Mouse (Mus musculus) cerebellum, postnatal 10 days (tissue): ENCODE measurements around the gene Slco4a1.

Experiments used
- DNase-seq, 2 experiments: peaks; one replicate each; pipeline ENCODE4 v3.0.0; 2021; ENCODE audit warnings: mixed read lengths in 2 of 2

The Slco4a1 gene

DNA sequence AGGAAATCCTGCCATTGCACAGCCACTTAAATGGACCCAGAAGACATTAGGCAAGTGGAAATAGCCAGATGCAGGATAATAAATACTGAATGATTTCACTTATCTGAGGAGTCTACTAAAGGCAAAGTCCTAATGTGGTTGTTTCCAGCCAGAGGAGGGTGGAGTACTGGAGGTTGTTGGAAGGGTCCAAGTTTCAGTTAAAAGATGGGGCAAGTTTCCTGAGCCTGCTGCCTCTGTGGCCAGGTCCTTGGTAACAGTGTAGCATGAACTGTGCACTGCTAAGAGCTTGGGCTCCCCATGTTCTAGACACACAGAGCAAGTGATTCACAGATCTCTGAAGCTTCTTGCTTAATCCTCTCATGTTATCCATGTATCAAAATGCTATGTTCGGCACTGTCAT, 10.1 kb upstream of the Slco4a1 start:
- no peak for DNase-seq

DNA sequence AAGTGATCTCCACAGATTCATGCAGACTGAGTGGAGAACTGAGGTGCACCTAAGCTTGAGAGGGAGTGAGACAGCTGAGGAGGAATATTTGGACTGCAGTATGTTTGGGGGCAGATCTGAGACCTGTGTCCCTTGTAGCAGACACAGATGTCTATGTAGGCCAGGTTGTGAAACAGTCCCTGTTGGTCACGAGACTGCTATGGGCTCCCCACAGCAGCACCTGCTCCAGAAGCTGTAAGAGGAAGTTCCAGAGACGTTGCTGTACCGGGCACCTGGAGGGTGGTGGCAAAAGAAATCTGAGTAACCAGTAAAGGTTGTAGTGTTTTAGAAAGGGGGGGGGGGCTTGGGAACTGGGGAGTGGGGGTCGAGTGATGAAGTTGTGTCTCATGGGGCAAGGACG, 7.0 kb upstream of the Slco4a1 start:
- no peak for DNase-seq

DNA sequence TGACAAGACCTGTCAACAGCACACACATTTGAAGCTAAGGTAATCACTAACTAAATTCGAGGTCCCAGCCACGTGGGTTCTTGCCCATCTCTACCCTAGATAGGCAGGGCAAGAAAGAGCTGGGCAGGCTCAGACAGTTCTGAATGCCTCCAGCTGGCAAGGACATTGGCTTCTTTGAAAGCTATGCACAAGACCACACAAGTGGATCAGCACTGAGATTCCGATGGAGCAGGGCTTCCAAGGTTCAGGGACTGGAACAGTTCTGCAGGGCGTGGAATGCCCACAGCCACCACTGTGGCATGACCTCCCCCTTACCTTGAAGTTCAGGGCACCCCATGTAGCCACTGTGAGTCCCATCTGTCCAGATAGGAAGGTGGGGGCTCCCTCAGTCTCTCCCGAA, 5.5 kb upstream of the Slco4a1 start:
- no peak for DNase-seq

DNA sequence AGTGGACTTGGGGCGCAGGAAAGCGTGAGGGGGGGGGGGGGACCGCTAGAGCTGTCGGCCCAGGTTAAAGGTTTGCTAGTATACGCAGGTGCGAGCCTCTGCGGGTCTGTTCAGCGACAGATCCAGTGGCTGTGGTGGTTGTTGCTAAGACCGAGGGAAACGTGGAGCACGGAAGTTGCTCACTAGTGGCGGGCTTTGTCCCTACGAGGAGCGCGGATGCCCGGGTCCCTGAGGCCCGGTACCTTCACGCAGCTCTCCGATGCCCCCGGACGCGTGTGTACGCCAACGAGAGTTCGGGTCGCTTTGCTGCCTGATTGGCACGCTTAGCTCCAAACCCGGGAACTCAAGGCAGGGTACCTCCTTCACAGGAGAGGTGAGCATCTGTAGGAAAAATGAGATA, 660 bp downstream of the Slco4a1 start:
- peak in 1 of 2 experiments; percentile 33 for DNase-seq

DNA sequence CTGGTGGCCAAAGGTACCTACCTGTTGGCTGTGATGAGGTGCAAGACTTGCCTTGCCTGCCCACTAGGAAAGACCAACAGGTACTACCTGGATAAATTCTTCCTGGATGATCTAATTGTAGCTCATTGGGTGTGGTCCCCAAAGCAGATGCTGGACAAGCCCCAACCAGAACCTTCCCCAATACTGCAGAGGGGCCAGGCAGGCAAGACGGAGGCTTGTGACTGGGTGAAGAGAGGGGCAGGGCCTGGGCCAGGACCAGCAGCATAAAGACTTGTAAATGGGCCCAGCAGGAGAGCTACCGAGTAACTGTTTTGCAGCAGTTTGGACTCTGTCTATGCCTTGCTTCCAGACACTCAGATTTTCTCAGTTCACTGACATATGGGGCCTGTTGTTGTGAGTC, 1.6 kb downstream of the Slco4a1 start:
- DNase-seq, result no peak

DNA sequence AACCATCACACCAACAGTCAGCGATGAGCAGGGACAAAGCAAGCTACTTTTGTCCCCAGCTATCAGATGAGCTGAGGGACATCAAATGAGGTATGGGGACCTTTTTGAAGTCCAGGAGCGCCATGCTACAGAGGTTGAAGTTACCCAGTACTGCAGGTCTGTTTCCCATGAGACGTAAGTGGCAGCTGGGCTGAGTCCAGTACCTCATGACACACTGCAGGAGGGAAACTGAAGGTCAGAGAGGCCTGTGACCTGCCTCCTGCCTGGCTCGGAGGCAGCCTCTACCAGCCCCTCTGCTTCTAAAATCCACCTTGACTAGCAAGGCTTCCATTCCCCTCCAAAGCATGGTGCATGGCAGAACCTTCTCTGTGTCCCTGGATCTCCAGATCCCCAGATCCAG, 3.4 kb downstream of the Slco4a1 start:
- no peak for DNase-seq

DNA sequence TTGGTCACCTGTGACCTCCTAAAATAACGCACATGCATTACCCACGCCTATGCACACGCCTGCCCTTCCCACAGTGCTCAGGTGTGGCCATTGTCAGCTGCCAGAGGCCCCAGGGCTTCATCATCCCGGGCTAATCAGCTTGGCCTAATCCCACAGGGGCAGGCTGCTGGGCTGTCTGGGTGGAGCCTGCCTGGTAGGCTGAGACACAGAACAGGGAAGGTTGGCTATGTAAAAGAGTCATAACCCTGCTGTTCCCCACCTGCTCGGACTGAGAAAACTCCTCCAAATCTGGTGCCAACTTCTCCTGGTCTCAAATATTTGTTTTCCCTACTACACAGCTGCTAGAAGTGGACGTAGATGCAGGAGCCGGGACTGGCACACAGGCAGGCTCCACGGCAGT, 4.8 kb downstream of the Slco4a1 start:
- no peak for DNase-seq

DNA sequence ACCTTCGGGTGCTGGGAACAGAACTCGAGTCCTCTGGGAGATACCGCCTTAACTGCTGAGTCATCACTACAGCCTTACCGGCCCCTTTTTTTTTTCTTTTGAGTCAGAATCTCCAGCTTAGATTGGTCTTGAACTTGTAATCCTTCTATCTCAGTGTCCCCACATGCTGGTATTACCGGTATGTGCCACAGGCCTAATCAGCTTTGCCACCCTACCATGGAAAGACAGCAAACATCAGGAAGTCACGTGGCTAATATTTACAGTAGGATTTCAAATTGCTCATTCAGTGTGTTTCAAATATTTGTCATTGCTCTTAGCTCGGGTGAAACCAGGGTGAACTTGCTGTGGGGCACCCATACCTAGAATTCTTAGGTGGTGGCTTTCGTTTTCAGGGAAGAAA, 6.5 kb downstream of the Slco4a1 start:
- no peak for DNase-seq

DNA sequence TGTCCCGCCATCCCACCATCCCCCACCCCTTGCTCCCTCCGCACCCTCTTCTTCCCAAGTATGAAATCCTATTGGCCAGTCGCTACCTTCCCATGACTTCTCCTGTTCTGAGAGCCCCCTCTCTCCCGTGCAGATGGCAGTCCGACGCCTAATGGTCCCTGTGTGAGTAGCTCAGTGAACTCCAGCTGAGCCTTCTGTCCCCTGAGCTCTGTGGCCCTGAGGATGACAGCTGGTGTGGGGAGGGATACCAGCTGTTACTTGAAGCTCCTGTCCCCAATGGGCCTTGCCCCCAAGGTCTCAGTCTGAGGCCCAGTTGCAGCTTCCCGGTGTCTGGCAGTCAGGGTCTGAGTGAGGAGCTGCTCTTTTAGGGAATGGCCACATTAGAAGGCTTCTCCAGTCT, 10.5 kb downstream of the Slco4a1 start:
- no peak for DNase-seq

DNA sequence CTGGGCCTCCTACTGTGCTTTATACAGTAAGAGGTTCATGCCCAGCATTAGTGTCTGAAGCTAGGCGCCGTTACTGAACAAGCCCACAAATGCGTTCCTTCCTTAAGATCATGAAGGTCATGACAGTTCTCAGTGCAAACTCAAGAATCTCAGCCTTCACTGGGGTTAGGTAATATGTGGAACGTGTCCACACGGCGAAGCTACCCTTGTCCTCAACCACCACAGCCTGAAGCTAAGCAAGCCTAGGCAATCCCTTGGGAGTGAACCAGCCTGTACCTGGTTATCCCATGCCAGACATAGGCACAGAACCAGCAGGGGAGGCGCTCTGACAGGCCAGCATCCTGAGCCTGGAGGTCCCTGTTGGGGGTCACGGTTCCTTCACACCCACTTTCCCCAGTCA, 12.8 kb downstream of the Slco4a1 start:
- DNase-seq, result no peak

DNA sequence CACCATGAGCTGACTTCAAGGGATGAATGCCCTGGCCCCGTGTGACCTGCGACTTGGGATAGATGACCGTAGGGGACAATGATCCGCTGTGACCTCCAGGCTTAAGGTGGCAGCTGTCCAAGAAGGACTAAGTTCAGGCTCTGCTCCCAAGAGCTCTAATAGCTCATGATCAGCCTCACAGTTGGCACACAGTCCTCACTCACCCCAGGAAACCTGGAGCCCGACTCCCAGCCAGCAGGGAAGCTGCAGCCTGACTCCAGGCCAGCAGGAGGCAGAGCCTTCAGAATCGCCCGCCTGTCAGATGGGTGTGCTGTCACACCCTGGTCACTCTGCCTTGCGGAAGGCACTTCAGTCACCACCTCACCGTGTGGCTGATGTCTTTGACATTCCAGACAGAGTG, 13.7 kb downstream of the Slco4a1 start:
- DNase-seq, result no peak

DNA sequence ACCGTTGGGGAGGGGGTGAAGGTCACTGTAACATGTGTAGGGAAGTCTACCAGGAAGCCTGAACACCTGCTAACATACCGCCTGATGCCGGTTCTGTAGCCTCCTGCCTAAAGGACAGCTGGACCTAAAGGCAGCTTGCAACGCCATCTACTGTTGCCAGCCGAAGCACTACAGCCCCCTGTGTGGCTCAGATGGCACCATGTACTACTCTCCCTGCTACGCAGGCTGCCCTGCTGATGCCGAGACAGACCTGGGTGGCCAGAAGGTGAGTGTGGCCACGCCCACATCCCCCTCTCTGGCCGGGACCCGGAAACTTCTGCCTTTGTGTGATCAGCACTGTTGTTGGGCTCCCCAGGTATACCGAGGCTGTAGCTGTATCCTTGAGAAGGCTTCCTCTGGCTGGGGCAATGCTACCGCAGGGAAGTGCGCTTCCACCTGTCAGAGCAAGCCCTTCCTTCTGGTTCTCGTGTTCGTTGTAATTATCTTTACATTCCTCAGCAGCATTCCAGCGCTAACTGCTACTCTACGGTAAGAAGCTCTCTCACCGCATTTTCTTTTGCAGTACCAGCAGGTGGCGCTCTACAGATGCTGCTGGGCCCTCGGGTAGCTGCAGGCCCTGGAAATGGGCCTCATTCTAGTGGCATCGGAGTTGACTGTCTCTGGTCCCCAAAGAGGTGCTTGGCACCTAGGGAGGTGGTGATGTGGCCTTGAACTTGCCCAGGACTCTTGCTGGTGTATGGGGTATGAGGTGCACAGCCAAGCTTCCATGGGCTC, 16.4 kb downstream of the Slco4a1 start:
- peak; percentile 70 to 77 for DNase-seq

DNA sequence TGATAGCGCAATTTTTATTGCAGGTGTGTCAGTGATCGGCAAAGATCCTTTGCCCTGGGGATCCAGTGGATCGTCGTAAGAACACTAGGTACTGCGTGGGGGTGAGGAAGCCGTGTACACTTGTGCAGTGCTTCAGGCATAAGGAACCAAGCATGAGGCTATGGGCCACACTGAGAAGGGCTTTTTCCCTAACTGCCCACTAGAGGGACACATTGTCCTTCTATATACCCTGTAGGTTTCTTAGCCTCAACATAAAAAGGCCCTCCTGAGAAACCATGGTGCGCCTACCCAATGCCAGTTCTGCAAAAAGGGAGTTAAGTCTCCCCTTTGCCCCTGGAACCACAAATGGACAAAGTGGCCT, 17.0 kb downstream of the Slco4a1 start:
- peak; percentile 83 to 87 for DNase-seq

DNA sequence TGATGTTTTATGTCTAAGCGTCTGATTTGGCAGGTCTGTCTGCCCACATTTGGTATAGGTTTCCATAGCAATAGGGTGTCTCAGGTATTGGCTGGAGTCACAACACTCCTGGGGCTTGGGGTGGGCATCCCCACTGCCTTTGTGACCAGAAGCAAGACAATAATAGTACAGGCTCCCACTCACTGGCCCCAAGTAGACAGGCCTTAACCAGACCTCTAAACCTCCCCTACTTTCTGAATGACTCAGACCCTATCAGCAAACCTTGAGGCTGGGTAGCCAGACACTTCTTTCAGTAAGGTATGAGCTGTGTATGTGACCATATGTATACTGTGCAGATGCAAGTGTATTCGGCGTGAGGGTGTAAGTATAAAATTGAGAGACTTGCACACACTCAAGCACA, 18.8 kb downstream of the Slco4a1 start:
- no peak for DNase-seq

DNA sequence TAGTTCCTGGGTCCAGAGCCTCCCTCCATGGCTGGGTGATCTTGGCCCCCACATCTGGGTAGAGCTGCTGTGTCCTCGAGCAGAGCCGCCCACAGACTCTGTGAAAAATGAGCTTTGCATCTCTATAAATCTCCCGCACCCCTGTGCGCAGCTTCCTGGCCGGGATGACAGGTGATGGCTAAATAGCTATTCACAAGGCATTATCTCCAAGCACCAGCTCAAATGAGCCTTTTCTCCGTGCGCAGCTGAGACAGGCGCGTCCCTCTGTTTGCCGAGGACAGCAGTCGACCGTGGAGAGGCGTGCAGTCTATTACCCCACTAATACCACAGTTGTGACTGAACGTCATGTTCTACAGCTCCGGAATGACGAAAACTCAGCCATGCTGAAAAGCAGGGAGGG, 26.2 kb downstream of the Slco4a1 start:
- DNase-seq, result no peak

DNA sequence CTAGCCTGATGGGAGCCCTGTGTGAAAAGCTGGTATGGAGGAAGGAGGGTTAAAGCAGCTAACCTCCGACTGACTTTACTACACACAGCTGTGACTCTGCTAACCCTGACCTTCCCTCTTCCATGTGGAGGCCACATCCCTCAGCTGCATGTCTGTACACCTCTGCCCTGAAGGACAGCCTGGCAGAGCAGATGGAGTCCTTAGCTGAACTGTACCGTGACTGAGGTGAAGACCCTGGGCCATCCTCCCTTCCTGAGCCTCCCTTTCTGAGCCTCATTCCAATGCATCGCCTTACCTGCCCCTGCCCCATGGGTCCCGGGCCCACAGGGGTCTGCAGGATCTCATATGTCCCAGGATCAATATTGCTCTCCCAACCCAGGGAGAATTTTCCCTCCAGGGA, 28.8 kb downstream of the Slco4a1 start:
- DNase-seq, result no peak

DNA sequence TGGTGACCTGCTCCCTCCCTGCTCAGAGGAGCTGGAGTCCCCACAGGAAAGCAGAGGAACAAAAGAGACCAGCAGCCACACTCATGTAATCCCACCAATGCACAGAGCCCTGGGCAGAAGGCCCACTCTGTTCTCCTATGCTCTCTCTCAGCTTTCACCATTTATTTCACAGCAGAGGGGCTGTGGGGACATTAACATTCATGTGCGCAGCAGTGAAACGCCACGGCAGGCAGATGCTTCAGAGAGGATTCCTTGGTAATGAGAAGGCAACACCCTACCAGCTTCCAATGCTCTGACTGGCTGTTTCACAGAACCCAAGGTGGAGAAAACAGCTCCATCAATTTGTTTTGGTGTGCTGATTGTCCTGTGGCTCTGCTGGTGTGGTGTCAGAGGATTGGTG, 29.3 kb downstream of the Slco4a1 start:
- DNase-seq, result no peak

DNA sequence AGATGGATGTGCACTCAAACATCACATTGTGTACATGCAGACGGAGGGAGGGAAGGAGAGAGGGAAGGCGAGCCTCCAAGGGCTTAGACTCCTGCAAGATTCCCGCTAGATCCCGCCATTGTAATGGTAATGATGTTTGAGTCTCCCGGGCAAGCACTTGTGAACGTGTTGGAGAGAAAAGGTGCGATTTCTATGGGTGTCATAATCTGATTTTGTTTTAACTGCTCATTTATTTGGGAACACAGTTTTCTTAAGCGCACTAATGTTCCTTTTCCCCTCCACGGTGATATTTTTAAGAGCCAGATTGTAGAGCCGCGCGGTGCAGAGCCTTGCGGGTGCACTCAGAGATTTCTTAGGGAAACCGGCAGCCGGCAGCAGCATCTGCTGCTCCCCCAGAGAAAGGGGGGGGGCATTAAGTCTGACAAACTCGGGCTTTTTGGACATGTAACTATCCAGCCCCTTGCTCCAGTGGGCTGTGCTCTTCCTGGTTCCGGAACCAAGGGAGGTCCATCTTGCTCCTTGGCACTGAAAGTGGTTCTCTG, 32.2 kb downstream of the Slco4a1 start:
- DNase-seq, result peak; percentile 34 to 41

DNA sequence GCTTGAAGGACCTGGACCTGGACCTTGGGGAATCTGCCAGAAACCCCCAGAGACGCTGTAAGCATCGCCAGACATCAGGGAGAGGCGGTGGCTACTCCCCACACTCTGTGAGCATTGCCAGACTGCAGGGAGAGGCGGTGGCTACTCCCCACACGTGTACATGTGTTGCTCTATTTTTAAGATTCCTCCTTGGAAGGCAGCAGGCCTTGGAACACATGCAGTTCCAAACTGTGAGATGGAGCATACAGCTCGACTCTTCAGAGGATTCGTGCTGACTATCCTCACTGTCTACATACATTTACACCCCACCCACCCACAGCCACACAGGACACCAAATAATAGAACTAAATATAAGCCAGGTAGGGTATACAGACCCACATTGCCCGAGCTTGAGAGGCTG, 39.9 kb downstream of the Slco4a1 start:
- DNase-seq, result peak; percentile 39 to 52

DNA sequence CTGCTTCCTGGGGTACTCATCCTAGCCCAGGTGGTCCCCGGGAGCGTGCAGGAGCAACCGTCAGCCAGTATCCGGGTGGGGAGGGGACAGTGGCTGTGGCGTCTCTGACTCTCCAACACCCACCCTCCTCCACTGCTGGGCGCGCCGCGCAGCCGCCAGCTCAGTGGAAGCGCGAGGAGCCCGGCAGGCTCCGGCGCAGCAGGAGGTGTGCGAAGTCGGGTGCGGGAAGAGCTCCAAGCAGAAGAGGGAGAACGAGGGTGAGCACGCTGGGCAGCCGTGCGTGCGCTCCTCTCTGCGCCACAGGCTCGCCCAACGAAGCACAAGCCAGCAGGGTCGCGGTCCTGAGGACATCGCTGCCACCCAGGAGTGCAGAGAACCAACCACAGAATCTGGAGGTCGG, 43.7 kb downstream of the Slco4a1 start, which contains the start of gene Ntsr1:
Gene Ntsr1 (plus strand): TSS at position 236 of the 400 bp plus-strand sequence.
- peak; percentile 52 to 55 for DNase-seq

DNA sequence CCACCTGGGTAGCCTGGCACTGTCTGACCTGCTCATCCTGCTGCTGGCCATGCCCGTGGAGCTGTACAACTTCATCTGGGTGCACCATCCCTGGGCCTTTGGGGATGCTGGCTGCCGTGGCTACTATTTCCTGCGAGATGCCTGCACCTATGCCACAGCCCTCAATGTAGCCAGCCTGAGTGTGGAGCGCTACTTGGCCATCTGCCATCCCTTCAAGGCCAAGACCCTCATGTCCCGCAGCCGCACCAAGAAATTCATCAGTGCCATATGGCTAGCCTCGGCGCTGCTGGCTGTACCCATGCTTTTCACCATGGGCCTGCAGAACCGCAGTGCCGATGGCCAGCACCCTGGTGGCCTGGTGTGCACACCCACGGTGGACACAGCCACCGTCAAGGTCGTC, 44.7 kb downstream of the Slco4a1 start:
- peak; percentile 82 to 89 for DNase-seq

DNA sequence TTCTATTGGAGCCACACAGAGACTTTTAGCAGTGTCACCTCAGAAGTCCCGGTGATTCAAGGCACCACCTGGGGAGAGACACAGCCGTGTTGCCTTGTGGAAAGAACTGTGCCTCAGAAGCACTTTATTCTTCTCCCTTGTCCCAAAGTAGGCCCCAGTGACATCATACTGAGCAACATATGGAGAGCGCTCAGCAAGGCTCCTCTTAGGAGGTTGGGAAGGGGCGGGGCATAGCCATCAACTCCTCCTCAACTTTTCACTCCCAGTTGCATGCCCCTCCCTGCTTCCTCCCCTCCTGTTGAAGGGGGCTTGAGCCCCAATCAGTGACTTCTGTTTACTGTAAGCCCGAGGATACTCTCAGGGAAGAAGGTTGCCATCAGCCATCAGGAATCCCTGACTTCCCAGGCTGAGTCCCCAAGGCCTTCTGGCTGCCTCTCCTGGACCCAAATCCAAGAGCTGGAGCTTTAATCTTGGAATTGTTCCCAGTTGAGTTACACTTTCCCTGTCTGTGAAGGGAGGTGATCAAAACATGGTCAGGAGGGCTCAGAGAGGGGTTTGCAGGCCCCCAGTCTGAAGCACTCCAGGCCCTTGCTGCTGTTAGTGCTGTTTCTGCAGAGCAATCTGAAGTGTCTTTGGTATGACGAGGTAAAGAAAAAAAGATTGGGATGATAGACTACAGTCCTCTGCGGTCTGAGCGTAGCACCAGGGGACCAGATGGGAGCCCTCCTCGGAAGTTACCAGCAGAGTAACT, 45.3 kb downstream of the Slco4a1 start:
- DNase-seq, result peak; percentile 45 to 49

DNA sequence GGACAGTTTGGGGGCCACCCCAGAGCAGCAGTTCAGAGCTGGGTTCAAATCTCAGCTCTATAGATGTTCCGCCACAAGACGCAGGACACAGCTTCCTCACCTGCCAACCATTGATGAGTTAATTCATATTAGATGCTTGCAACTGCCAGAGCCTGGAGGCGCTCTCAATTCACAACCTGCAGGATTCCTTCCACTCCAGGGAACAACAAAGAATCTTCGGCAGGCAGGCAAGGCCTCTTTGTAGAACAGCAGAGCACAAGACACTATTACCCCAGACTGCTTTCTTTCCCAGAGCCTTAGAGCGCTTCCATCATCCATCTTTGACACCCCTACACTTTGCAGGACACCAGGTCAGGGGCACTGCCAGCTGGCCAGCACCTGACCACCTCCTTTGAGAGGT, 50.2 kb downstream of the Slco4a1 start:
- no peak for DNase-seq

DNA sequence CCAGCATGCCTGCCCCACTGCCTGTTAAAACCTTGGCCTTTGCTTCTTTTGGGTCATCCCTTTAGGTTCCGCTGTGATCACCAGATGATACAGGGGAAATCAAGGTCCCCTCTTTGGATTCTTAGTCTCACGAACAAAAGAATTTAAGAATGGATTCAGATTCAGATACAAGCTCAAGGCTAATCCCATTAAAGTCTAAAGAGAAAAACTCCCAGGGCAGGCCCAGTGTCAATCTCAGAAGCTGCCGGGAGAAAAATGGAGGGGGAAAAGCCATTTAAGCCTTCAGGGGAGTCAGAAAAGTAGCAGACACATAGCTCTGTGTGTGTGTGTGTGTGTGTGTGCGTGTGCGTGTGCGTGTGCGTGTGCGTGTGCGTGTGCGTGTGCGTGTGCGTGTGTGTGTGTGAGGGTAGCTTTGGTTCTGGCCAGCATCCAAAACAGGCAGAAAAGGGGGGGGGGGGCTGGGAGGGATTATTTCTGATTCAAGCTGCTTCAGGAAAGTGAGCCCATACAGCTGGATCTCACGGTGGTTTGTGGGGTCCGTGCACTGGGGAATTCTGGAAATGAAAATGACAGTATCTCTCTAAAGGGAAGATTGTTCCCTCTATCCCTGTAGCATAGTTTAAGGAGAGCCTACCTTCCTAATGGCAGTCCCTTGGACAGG, 52.5 kb downstream of the Slco4a1 start:
- DNase-seq, result no peak
